Mouse (Mus musculus) skeletal muscle tissue, adult 2 months (tissue): ENCODE measurements around the gene Pomgnt1.
A peak's percentile ranks its signal among the peaks of the same experiment; 100 is the strongest.

Experiments
- DNase-seq: peaks from one replicate; pipeline ENCODE4 v3.0.0-alpha.2; 2012; ENCODE audit warnings: low read depth, low spot score

The Pomgnt1 gene

DNA sequence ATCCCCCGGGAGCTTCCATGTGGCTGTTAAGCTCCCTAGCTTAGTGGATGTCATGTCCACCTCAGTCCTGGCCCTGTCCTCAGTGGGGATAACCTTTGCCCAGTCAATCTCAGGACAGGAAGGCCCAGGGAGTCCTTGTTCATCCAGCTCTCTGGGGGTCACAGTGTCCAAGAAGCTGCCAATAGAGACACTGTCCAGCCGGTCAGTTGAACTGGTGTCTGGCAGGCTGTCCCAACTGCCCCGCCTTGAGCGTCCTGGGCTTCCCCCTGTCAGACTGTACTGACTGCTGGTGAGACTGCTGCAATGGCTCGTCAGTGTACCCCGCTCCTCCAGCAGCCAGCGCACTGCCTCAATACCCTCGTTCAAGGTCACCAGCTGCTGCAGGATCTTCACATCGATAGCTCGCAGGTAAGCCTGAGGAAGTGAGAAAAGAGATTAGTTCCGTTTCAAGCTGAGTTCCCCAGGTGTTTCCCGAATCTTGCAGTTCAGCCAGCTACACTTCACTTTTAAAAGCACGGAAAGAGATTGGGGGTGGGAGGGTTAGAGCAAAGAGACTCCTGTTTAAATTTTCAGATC is 13.9 kb downstream of the Pomgnt1 start:
- no peak for DNase-seq

DNA sequence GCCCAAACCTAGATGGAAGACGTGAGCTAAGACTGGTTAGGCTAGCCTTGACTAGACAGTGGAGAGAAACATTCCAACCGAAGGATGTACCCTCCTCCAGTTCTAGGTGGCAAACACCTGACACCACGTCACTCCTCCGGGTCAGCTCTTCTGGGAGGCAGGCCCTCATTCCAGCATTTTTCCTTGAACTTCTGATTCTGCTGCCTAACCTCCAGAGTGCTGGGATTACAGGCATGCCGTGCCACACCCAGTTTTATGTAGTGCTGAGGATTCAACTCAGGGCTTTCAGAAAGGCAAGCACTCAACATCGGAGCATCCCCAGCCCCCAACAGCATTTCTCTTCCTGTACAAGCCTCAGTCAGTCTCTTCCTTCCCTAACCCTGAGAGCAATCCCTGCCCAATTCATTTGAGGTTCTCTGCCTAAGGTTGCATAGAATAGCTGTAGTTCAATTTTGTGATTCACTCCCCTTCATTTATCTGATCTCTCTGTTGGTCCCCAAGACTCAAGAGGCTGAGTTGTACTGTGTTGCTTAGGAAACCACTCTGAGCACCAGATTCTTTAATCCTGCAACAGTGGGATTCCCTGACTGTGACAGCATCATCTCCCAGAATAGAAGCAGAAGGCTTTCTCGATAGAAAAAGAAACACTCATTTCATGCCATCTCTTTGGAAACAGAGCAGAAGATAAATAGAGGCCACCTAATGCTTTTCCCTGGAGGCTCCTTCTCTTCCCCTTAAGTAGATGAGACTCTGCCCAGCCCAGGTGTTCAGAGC is 17.3 kb downstream of the Pomgnt1 start:
- DNase-seq: no peak

DNA sequence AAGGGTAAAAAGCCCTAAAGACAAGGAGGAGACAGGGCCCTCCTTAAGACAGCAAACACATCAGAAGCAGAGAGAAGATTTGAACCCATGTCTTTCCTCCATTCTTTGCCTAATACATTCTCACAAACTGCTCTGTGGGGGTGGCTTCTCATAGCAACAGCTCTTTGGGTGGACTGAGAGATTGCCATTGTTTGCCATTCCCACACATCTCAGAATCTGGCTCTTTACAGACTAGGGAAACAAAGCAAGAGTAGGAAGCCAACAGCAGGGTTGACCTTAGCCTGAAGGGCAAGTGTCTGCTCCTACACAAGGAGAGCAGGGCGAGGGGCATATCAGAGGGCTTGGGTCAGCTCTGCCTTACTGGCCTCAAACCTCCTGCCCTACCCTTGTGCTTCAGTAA is 18.1 kb downstream of the Pomgnt1 start:
- no peak for DNase-seq

GRCm38 (mm10) chr4:116142269-116142668 is 18.6 kb downstream of the Pomgnt1 start:
- DNase-seq: no peak

- no peak for DNase-seq
Measured at GRCm38 (mm10) chr4:116143317-116143811, 19.7 kb downstream of the Pomgnt1 start.

GRCm38 (mm10) chr4:116143891-116144717 is 20.5 kb downstream of the Pomgnt1 start:
- no peak for DNase-seq

GRCm38 (mm10) chr4:116149812-116150155 is 26.1 kb downstream of the Pomgnt1 start:
- no peak for DNase-seq

GRCm38 (mm10) chr4:116150156-116150861 is 26.7 kb downstream of the Pomgnt1 start:
- DNase-seq: peak; percentile 52

DNA sequence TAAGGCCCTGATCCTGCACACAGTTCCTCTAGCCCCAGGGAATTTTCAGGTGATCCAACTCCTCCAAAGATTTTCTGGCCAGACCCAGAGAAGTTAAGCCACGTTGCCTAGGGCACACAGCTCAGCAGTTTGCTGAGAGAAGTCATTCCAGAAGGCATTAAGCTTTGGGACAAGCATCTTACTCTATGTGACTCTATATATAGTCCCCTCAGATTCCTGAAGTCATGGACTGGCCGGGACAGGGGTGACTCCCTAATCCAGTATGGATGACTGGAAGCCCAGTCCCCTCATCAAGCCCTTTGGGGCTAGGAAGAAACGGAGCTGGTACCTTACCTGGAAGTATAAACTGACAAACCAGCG is 27.2 kb downstream of the Pomgnt1 start:
- DNase-seq: no peak

- no peak for DNase-seq
Measured at GRCm38 (mm10) chr4:116151238-116151637, 27.6 kb downstream of the Pomgnt1 start, which contains the start of gene Lurap1. TSS of gene Lurap1 (minus strand) at chr4:116151338.

GRCm38 (mm10) chr4:116152702-116153101 is 29.1 kb downstream of the Pomgnt1 start:
- no peak for DNase-seq

DNA sequence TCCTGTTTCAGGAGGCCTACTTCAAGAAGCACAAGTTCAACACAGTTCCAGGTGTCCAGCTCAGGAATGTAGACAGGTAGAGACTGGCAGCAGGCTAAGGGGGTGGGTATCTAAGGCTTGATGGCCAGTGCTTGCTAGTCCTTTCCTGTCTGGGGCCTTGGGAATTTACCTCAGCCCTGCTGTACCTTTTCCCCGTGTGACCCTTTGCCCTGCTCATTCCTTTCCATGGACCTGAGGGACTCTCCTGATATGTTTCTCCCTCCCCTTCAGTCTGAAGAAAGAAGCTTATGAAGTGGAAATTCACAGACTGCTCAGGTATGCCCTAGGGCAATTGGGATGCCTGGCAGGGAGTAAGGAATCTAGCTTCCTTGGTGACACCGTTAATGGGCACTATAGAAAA is 34.2 kb downstream of the Pomgnt1 start:
- DNase-seq: no peak

DNA sequence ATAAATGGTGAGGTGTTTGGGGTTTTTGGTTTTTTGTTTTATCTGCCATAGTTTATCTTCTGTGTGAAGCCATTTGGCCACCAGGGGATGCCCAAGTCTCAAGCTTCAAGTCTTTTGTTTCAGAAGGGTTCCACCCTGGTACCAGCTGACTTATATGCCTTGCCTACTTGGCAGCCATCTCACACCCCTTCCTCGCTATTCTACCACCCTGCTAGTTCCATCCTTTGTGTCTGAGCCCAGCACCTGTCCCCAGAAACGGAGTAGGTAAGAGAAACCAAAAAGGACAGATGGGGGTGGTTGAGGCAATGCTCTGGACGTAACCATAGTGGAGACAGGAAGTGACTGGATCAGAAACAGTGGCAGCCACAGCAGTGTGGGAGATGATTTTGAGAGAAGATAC is 36.3 kb downstream of the Pomgnt1 start:
- no peak for DNase-seq

DNA sequence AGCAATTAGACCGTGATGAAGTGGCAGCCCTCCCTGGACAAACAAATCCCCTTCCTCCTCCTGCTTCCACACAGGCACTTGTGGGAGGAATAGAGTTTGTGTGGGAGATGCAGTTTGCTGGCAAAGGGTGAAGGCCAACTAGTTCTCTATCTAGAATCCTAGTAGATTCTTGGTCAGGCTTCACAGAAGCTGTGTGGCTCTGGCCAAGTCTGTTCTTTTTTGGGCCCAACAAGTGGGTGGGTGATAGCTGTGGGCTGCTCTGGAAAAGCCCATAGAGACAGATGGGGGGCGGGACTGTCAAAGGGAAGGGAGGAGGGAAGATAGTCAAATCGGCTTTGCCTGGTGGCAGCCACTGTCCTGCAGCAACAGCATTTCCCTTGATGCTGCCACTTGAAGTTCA is 37.1 kb downstream of the Pomgnt1 start:
- no peak for DNase-seq

- DNase-seq: no peak
Measured at GRCm38 (mm10) chr4:116162142-116162541, 38.5 kb downstream of the Pomgnt1 start.

DNA sequence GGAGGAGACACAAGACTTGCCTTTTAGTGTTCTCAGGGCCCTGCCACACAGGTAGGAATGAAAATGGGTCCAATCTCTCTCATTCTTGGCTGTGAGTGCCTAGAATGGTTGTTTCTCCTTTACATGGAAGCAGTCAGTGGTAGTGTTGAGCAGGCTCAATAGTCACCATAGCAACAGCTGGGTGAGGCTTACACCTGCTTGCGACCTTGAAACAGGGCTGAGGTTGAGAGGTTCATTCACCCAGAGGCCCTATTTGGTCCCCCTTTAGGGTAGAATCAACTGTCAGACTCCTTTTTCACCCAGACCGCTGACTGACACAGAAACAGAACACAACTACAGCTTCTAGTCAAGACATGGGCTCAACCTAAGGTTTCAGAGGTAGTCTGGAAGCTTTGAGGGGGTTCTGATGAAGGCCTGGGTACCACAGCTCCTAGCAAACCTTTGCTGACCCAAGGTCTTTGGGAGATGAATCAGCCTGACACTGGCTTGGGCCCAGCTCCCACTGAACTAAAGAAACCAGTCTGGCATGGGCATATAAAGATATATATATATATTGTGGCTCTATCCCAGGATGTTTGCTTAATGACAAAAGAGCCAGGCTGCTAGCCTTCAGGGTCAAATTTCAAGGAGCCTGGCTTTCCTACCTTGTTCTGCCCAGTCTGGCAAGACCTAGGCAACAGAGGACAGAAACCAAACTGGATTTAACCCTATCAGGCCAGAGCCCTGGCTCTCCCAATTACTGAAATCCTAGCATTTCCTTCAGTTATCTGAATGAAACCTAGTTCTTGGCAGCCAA is 41.3 kb downstream of the Pomgnt1 start:
- DNase-seq: no peak

GRCm38 (mm10) chr4:116165708-116166407 is 42.2 kb downstream of the Pomgnt1 start:
- no peak for DNase-seq

GRCm38 (mm10) chr4:116167404-116167803 is 43.8 kb downstream of the Pomgnt1 start, which contains the start of gene Tspan1:
TSS of gene Tspan1 (minus strand) at chr4:116167601.
- no peak for DNase-seq

DNA sequence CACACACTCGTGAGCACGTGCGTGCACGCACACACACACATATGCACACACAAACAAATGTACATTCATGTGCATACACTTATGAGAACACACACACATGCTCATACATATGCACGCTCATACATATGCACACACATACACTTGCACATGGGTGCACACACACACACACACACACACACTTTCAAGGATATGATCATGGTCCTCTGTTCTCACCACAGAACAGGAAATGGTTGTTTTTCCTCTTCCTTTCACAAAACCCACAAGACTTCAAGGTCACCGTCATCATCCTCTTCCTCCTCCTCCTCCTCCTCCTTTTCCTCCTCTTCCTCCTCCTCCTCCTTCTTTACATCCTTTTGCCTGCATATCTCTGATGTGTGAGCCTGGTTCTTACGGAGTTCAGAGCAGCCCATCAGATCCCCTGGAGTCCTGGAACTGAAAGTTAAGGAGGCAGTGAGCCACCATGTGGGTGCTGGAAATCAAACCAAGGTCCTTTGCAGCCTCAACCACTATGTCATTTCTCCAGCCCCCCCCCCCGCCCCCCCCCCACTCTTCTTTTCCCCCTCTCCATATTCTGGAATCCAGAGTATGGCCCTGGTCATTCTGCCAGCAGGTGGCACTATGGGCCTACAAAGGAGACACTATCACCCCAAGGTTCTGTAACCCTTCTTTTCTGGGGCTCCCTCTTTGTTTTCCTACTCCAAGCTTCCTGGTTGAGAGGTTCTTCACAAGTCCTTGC is 45.1 kb downstream of the Pomgnt1 start:
- DNase-seq: no peak

- DNase-seq: no peak
Measured at GRCm38 (mm10) chr4:116169353-116169672, 45.7 kb downstream of the Pomgnt1 start.
